Mouse (Mus musculus): ENCODE data around the gene 1810062G17Rik.

Gene 1810062G17Rik

GRCm38 (mm10) chr3:36475532-36476087, at the start of gene 1810062G17Rik, which contains the start of gene Anxa5:
1810062G17Rik (plus strand) TSS chr3:36475937.
Anxa5 (minus strand) TSS chr3:36475894.
- peak; percentile 89 for DNase-seq (ENCODE audit: low read depth, low spot score)

GRCm38 (mm10) chr3:36427386-36427785, 48.4 kb upstream of the 1810062G17Rik start:
- no peak for DNase-seq (ENCODE audit: low read depth, low spot score)

GRCm38 (mm10) chr3:36430360-36430759, 45.4 kb upstream of the 1810062G17Rik start:
- no peak for DNase-seq (ENCODE audit: low read depth, low spot score)

GRCm38 (mm10) chr3:36440280-36440679, 35.5 kb upstream of the 1810062G17Rik start:
- no peak for DNase-seq (ENCODE audit: low read depth, low spot score)

- no peak for DNase-seq (ENCODE audit: low read depth, low spot score)
These were observed 33.3 kb upstream of the 1810062G17Rik start for GRCm38 (mm10) chr3:36442426-36442825.

- DNase-seq (ENCODE audit: low read depth, low spot score): no peak
These were observed 29.7 kb upstream of the 1810062G17Rik start for GRCm38 (mm10) chr3:36446041-36446440.

GRCm38 (mm10) chr3:36446506-36446905, 29.2 kb upstream of the 1810062G17Rik start:
- no peak for DNase-seq (ENCODE audit: low read depth, low spot score)

GRCm38 (mm10) chr3:36446918-36447317, 28.8 kb upstream of the 1810062G17Rik start:
- no peak for DNase-seq (ENCODE audit: low read depth, low spot score)

- no peak for DNase-seq (ENCODE audit: low read depth, low spot score)
These were observed 26.2 kb upstream of the 1810062G17Rik start for GRCm38 (mm10) chr3:36449292-36450165.

GRCm38 (mm10) chr3:36452502-36452901, 23.2 kb upstream of the 1810062G17Rik start:
- DNase-seq (ENCODE audit: low read depth, low spot score): no peak

GRCm38 (mm10) chr3:36455124-36455523, 20.6 kb upstream of the 1810062G17Rik start:
- no peak for DNase-seq (ENCODE audit: low read depth, low spot score)

GRCm38 (mm10) chr3:36455566-36455965, 20.2 kb upstream of the 1810062G17Rik start:
- no peak for DNase-seq (ENCODE audit: low read depth, low spot score)

- no peak for DNase-seq (ENCODE audit: low read depth, low spot score)
These were observed 15.0 kb upstream of the 1810062G17Rik start for GRCm38 (mm10) chr3:36460717-36461116.

- no peak for DNase-seq (ENCODE audit: low read depth, low spot score)
These were observed 13.9 kb upstream of the 1810062G17Rik start for GRCm38 (mm10) chr3:36461819-36462218.

- DNase-seq (ENCODE audit: low read depth, low spot score): no peak
These were observed 13.4 kb upstream of the 1810062G17Rik start for GRCm38 (mm10) chr3:36462348-36462747.

- no peak for DNase-seq (ENCODE audit: low read depth, low spot score)
These were observed 10.2 kb upstream of the 1810062G17Rik start for GRCm38 (mm10) chr3:36465538-36465937.

GRCm38 (mm10) chr3:36467632-36468031, 8.1 kb upstream of the 1810062G17Rik start:
- no peak for DNase-seq (ENCODE audit: low read depth, low spot score)

- DNase-seq (ENCODE audit: low read depth, low spot score): no peak
These were observed 6.9 kb upstream of the 1810062G17Rik start for GRCm38 (mm10) chr3:36468871-36469270.

- no peak for DNase-seq (ENCODE audit: low read depth, low spot score)
These were observed 3.9 kb upstream of the 1810062G17Rik start for GRCm38 (mm10) chr3:36471856-36472255.

- no peak for DNase-seq (ENCODE audit: low read depth, low spot score)
These were observed 2.5 kb upstream of the 1810062G17Rik start for GRCm38 (mm10) chr3:36473222-36473621.

- no peak for DNase-seq (ENCODE audit: low read depth, low spot score)
These were observed 1.3 kb upstream of the 1810062G17Rik start for GRCm38 (mm10) chr3:36474421-36474820.

GRCm38 (mm10) chr3:36474938-36475483, 726 bp upstream of the 1810062G17Rik start:
- DNase-seq (ENCODE audit: low read depth, low spot score): no peak
